In the genomic region with DNA sequence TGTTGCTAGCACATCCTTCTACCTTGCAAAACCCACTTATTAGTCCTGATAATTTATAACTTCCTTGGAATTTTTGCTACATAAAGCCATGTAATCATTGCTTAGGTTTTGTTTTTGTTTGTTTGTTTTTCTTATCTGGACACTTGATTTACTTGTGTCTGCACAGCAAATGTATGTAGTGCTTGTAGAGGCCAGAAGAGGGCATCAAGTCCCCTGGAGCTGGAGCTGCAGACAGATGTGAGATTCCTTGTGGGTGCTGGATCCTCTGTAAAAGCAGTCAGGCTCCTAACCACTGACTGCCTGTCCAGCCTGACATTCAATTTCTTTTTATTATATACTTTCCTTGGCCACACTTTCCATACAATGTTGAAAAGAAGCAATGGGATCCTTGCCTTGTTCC, we compare ENCODE assay signal across 8 mouse cellular contexts. TPM values are rescaled to one million over a fixed set of nuclear protein-coding genes. Genes with fewer than 3 reads are reported as not detected.
A peak's percentile ranks its signal among the peaks of the same experiment; 100 is the strongest.
DNase-seq lines count a peak whose midpoint lies in the region; ATAC-seq and TF ChIP-seq lines count a peak whose summit lies in the region.

No protein-coding gene starts in this region.

- H3K27ac ChIP-seq in spleen, adult 2 months (ENCODE audit: insufficient read depth, low read length): no peak overlapping the region

- no peak for TF ChIP-seq POLR2A in spleen, adult 2 months (IDR thresholded peaks at IDR 0.05; ENCODE audit: low read depth, low read length)

- peak; percentile 38 for DNase-seq in cerebellum, adult 9-10 months
- no peak for DNase-seq in spleen, adult 2 months (ENCODE audit: low read depth in 1 of 2, low spot score in 2 of 2)
- DNase-seq in spleen, adult 18-20 months: no peak
- peak; percentile 62 for DNase-seq in induced T-regulatory cell, adult 2 months (ENCODE audit: low read depth)
- DNase-seq in splenic B cell, adult 2 months (ENCODE audit: low read depth, low spot score): peak; percentile 66
- DNase-seq in urinary bladder, postnatal 25 days (ENCODE audit: low spot score): no peak
- DNase-seq in adrenal gland, postnatal 25 days: no peak

- H3K36me3 ChIP-seq in spleen, adult 2 months (ENCODE audit: control insufficient read depth, insufficient read depth, low read length): peaks cover 12% of the 10 kb centered on the region; the same call in 1 of the 2 replicates
- H3K36me3 ChIP-seq in splenic B cell, adult 2 months (ENCODE audit: control insufficient read depth, insufficient read depth, low read length, poor library complexity, severe bottlenecking): peaks cover 6% of the 10 kb centered on the region

- no peaks in the 10 kb centered on the region for H3K27me3 ChIP-seq in spleen, adult 2 months (ENCODE audit: control insufficient read depth, insufficient read depth, low read length)
- no peaks in the 10 kb centered on the region for H3K27me3 ChIP-seq in splenic B cell, adult 2 months (ENCODE audit: control insufficient read depth, insufficient read depth, low read length, poor library complexity, severe bottlenecking)

- no peak overlapping the region for H3K4me3 ChIP-seq in spleen, adult 2 months (ENCODE audit: extremely low read depth, insufficient read depth, insufficient read length)

- ATAC-seq in cerebellum, adult (ENCODE audit: insufficient number of reproducible peaks, low FRiP score, low TSS enrichment): no peak

- peaks cover 39% of the 10 kb centered on the region for H3K4me1 ChIP-seq in spleen, adult 2 months (ENCODE audit: control insufficient read depth, insufficient read depth, insufficient read length)

- peak; percentile 44; the same call in 1 of the 2 replicates for TF ChIP-seq CTCF in spleen, adult 2 months (IDR thresholded peaks at IDR 0.05; ENCODE audit: extremely low read depth, insufficient read depth, insufficient read length, insufficient replicate concordance)

RNA-seq across cellular contexts. Expression of gene Sh3bp2, which starts 21.8 kb away (rescaled TPM):
- 50.7 and 51.3 TPM in 2 replicates for polyA plus RNA-seq in spleen, adult 2 months (2012; rRNA removed)
- total RNA-seq in adrenal gland, postnatal 25 days (2021): 16.6 and 19.9 TPM in 2 replicates

RNA-seq across cellular contexts. Expression of gene Add1, which starts 26.1 kb away (rescaled TPM):
- polyA plus RNA-seq in spleen, adult 2 months (2012; rRNA removed): 152 and 170 TPM in 2 replicates
- total RNA-seq in adrenal gland, postnatal 25 days (2021): 139 and 181 TPM in 2 replicates

RNA-seq across cellular contexts. Expression of gene Tnip2, which starts 33.6 kb away (rescaled TPM):
- 23.3 and 27.4 TPM in 2 replicates for polyA plus RNA-seq in spleen, adult 2 months (2012; rRNA removed)
- 14.9 and 24.7 TPM in 2 replicates for total RNA-seq in adrenal gland, postnatal 25 days (2021)

Comparison
In these comparisons a context has a peak if more than half of its experiments do, and no peak if none do; other contexts are left out.
1. DNase-seq: peak in cerebellum, adult 9-10 months (single experiment), induced T-regulatory cell, adult 2 months (single experiment) and splenic B cell, adult 2 months (single experiment); none in spleen, adult 2 months (0 of 2), spleen, adult 18-20 months (0 of 2), urinary bladder, postnatal 25 days (single experiment) and adrenal gland, postnatal 25 days (single experiment).